Mouse (Mus musculus): ENCODE measurements at regions not wholly inside any gene's neighbourhood (a gene's known extent, or its start where the extent isn't known, plus 50 kb on each side); places are given as distances from the start of the nearest gene placed in this dataset.
"Not testable (repeated sequence)": the region's sequence is repeated elsewhere in the genome, so short reads cannot be mapped to it uniquely, and the experiment has no call there.

DNA sequence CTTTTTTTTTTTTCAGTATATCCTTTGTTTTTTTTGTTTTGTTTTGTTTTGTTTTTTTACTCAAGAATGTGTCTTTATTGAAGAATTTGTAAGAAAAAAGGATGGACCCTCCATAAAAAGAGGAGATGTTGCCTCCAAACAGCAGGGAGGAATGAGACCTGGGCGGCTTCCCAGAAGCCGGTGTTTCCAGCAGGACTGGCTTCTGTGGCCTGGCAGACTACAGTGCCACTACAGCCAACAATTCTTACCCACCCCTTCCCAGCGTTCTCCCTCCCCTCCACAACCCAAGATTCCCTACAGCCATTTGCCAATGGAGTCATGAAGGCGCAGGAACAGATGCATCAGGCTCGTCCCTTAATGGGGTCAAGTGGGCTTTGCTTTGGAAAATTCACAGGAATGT lies 475.4 kb upstream of the Stxbp6 start:
- not testable (repeated sequence) for TF ChIP-seq CTCF (IDR thresholded peaks at IDR 0.05; ENCODE audit: low read depth); EP300 (optimal IDR thresholded peaks at IDR 0.05)
